Mouse (Mus musculus): Measurements from ENCODE around the gene Abcd2.

Abcd2 gene

GRCm38 (mm10) chr15:91165021-91165420 is 26.6 kb downstream of the Abcd2 start:
- peak; percentile 80 for ATAC-seq (ENCODE audit: insufficient number of reproducible peaks, low FRiP score, low TSS enrichment)

- no peak for ATAC-seq (ENCODE audit: insufficient number of reproducible peaks, low FRiP score, low TSS enrichment)
These were observed 28.1 kb downstream of the Abcd2 start for GRCm38 (mm10) chr15:91163454-91163853.

GRCm38 (mm10) chr15:91161153-91161552 is 30.4 kb downstream of the Abcd2 start:
- ATAC-seq (ENCODE audit: insufficient number of reproducible peaks, low FRiP score, low TSS enrichment): no peak

- no peak for ATAC-seq (ENCODE audit: insufficient number of reproducible peaks, low FRiP score, low TSS enrichment)
These were observed 38.3 kb downstream of the Abcd2 start for GRCm38 (mm10) chr15:91153311-91153710.

- no peak for ATAC-seq (ENCODE audit: insufficient number of reproducible peaks, low FRiP score, low TSS enrichment)
These were observed 39.0 kb downstream of the Abcd2 start for GRCm38 (mm10) chr15:91152592-91152991.

GRCm38 (mm10) chr15:91124584-91124983 is 67.0 kb downstream of the Abcd2 start:
- ATAC-seq (ENCODE audit: insufficient number of reproducible peaks, low FRiP score, low TSS enrichment): no peak

- ATAC-seq (ENCODE audit: insufficient number of reproducible peaks, low FRiP score, low TSS enrichment): no peak
These were observed 78.9 kb downstream of the Abcd2 start for GRCm38 (mm10) chr15:91112555-91113209.

- ATAC-seq (ENCODE audit: insufficient number of reproducible peaks, low FRiP score, low TSS enrichment): no peak
These were observed 83.4 kb downstream of the Abcd2 start for GRCm38 (mm10) chr15:91108102-91108659.

- ATAC-seq (ENCODE audit: insufficient number of reproducible peaks, low FRiP score, low TSS enrichment): no peak
These were observed 86.7 kb downstream of the Abcd2 start for GRCm38 (mm10) chr15:91104934-91105333.

- no peak for ATAC-seq (ENCODE audit: insufficient number of reproducible peaks, low FRiP score, low TSS enrichment)
These were observed 87.3 kb downstream of the Abcd2 start for GRCm38 (mm10) chr15:91104276-91104675.

- ATAC-seq (ENCODE audit: insufficient number of reproducible peaks, low FRiP score, low TSS enrichment): no peak
These were observed 87.8 kb downstream of the Abcd2 start for GRCm38 (mm10) chr15:91103814-91104213.

- ATAC-seq (ENCODE audit: insufficient number of reproducible peaks, low FRiP score, low TSS enrichment): no peak
These were observed 88.3 kb downstream of the Abcd2 start for GRCm38 (mm10) chr15:91103305-91103704.

GRCm38 (mm10) chr15:91096606-91097005 is 95.0 kb downstream of the Abcd2 start:
- no peak for ATAC-seq (ENCODE audit: insufficient number of reproducible peaks, low FRiP score, low TSS enrichment)
